Mouse (Mus musculus) limb, embryonic 11.5 days (tissue): ENCODE data around the gene Gm10964. TPM values are rescaled to one million over a fixed set of nuclear protein-coding genes. Genes with fewer than 3 reads are reported as not detected.

Experiments used
- ATAC-seq: fragments of 200-750 bp; cut with Nextera tagmentation; 2 replicates; pipeline ENCODE4 v1.8.0; 2017; ENCODE audit warnings: low read depth; ENCODE audit not compliant: insufficient number of reproducible peaks, low FRiP score, low TSS enrichment
- DNase-seq: peaks from one replicate; pipeline ENCODE4 v3.0.0-alpha.2; 2015; ENCODE audit warnings: low spot score
- H3K27ac ChIP-seq: fragments of 300-500 bp; sonication (generic); replicated peaks from 2 replicates; pipeline ENCODE4 v1.5.1; 2014; ENCODE audit warnings: low read depth, mild to moderate bottlenecking, low read length
- H3K27me3 ChIP-seq: fragments of 300-500 bp; sonication (generic); 2 replicates; pipeline ENCODE4 v1.6.1; 2014; ENCODE audit warnings: mild to moderate bottlenecking, low read length, mixed read lengths; ENCODE audit not compliant: control insufficient read depth, insufficient read depth
- H3K36me3 ChIP-seq: fragments of 300-500 bp; sonication (generic); 2 replicates; pipeline ENCODE4 v1.6.1; 2014; ENCODE audit warnings: mild to moderate bottlenecking, low read length, moderate library complexity, mixed read lengths; ENCODE audit not compliant: control insufficient read depth, insufficient read depth
- H3K4me1 ChIP-seq: fragments of 300-500 bp; sonication (generic); 2 replicates; pipeline ENCODE4 v1.6.1; 2014; ENCODE audit warnings: low read length, mixed read lengths; ENCODE audit not compliant: control insufficient read depth, insufficient read depth
- H3K4me2 ChIP-seq: fragments of 300-500 bp; sonication (generic); 2 replicates; pipeline ENCODE4 v1.6.1; 2014; ENCODE audit warnings: low read depth, mild to moderate bottlenecking, moderate library complexity; ENCODE audit not compliant: severe bottlenecking
- H3K4me3 ChIP-seq: fragments of 300-500 bp; sonication (generic); 2 replicates; pipeline ENCODE4 v1.5.1; 2014; ENCODE audit warnings: low read depth, low read length
- H3K9ac ChIP-seq: fragments of 300-500 bp; sonication (generic); 2 replicates; pipeline ENCODE4 v1.6.1; 2014; ENCODE audit warnings: mild to moderate bottlenecking, low read length
- H3K9me3 ChIP-seq: fragments of 300-500 bp; sonication (generic); 2 replicates; pipeline ENCODE4 v1.6.1; 2016; ENCODE audit warnings: low read length; ENCODE audit not compliant: control insufficient read depth
- WGBS: fragments of 180-500 bp; shearing (Covaris S2); extraction: QIAGEN DNeasy Blood & Tissue Kit; methylation state at CpG from one replicate; pipeline ENCODE4 v1.1.7; 2014; 5-methylcytosine and 5-hydroxymethylcytosine counted together
- polyA plus RNA-seq: library from polyadenylated mRNA; unstranded; fragments of >200 nt; fragmentation: Nextera tagmentation; extraction: Ambion mirVana; gene quantifications from 2 replicates; pipeline ENCODE4 v1.2.1, GENCODE M21; 2014

Gm10964 gene
- not detected in 2 replicates for polyA plus RNA-seq

- Histone ChIP-seq H3K4me3 (peak within 1 kb of the TSS; percentile 33; the same call in 1 of the 2 replicates), H3K9me3 (no peaks in the 10 kb centered on the region), H3K27me3 (no peaks in the 10 kb centered on the region), H3K36me3 (peaks cover 5% of the 10 kb centered on the region), H3K27ac (peak within 1 kb of the TSS; percentile 97), H3K4me1 (peaks cover 34% of the 10 kb centered on the region), H3K9ac (peak within 1 kb of the TSS; percentile 60), H3K4me2 (peak within 1 kb of the TSS; percentile 70)
- DNase-seq, result no peak
- no peak for ATAC-seq
- WGBS, result 92% methylated on average over 1 of the region's 1 CpGs
Observed at GRCm38 (mm10) chr3:103739329-103739728, at the start of gene Gm10964. Gene Gm10964, plus strand, starts transcription at chr3:103739366.

- DNase-seq (no peak), ATAC-seq (no peak)
- WGBS, result 82% methylated on average over 3 of the region's 3 CpGs
- H3K9me3 ChIP-seq, result no peaks in the 10 kb centered on the region
- H3K36me3 ChIP-seq, result no peaks in the 10 kb centered on the region
- no peak overlapping the region for H3K4me3 ChIP-seq
- no peak overlapping the region for H3K9ac ChIP-seq
- H3K4me1 ChIP-seq, result no peaks in the 10 kb centered on the region
- H3K27me3 ChIP-seq, result no peaks in the 10 kb centered on the region
- H3K4me2 ChIP-seq, result no peak overlapping the region
- H3K27ac ChIP-seq, result no peak overlapping the region
Observed at GRCm38 (mm10) chr3:103690506-103690905, 48.7 kb upstream of the Gm10964 start.

GRCm38 (mm10) chr3:103695556-103695955, 43.6 kb upstream of the Gm10964 start:
- H3K4me1 ChIP-seq, result no peaks in the 10 kb centered on the region
- H3K27ac ChIP-seq, result no peak overlapping the region
- H3K27me3 ChIP-seq, result no peaks in the 10 kb centered on the region
- DNase-seq (no peak), ATAC-seq (no peak)
- no peak overlapping the region for H3K4me2 ChIP-seq
- H3K9me3 ChIP-seq, result no peaks in the 10 kb centered on the region
- 65% methylated on average over 3 of the region's 3 CpGs for WGBS
- H3K9ac ChIP-seq, result no peak overlapping the region
- H3K4me3 ChIP-seq, result no peak overlapping the region
- no peaks in the 10 kb centered on the region for H3K36me3 ChIP-seq

- H3K9me3 ChIP-seq, result no peaks in the 10 kb centered on the region
- no peak overlapping the region for H3K4me2 ChIP-seq
- DNase-seq, result no peak
- H3K9ac ChIP-seq, result no peak overlapping the region
- H3K4me1 ChIP-seq, result no peaks in the 10 kb centered on the region
- WGBS, result 86% methylated on average over 1 of the region's 1 CpGs
- no peak overlapping the region for H3K27ac ChIP-seq
- H3K36me3 ChIP-seq, result no peaks in the 10 kb centered on the region
- no peaks in the 10 kb centered on the region for H3K27me3 ChIP-seq
- ATAC-seq, result no peak
- no peak overlapping the region for H3K4me3 ChIP-seq
Observed at GRCm38 (mm10) chr3:103696388-103696925, 42.7 kb upstream of the Gm10964 start.

- H3K36me3 ChIP-seq, result no peaks in the 10 kb centered on the region
- no peaks in the 10 kb centered on the region for H3K27me3 ChIP-seq
- DNase-seq (no peak), ATAC-seq (no peak)
- WGBS, result 73% methylated on average over 6 of the region's 6 CpGs
- H3K4me1 ChIP-seq, result no peaks in the 10 kb centered on the region
- no peak overlapping the region for H3K4me3 ChIP-seq
- no peak overlapping the region for H3K27ac ChIP-seq
- no peaks in the 10 kb centered on the region for H3K9me3 ChIP-seq
- no peak overlapping the region for H3K4me2 ChIP-seq
- no peak overlapping the region for H3K9ac ChIP-seq
Observed at GRCm38 (mm10) chr3:103704661-103705060, 34.5 kb upstream of the Gm10964 start.

- 92% methylated on average over 12 of the region's 12 CpGs for WGBS
- no peak overlapping the region for H3K4me2 ChIP-seq
- ATAC-seq, result no peak
- no peaks in the 10 kb centered on the region for H3K9me3 ChIP-seq
- H3K4me1 ChIP-seq, result no peaks in the 10 kb centered on the region
- no peak overlapping the region for H3K9ac ChIP-seq
- no peaks in the 10 kb centered on the region for H3K27me3 ChIP-seq
- H3K4me3 ChIP-seq, result no peak overlapping the region
- H3K36me3 ChIP-seq, result no peaks in the 10 kb centered on the region
- no peak for DNase-seq
- no peak overlapping the region for H3K27ac ChIP-seq
Observed at GRCm38 (mm10) chr3:103705426-103705825, 33.7 kb upstream of the Gm10964 start.

- Histone ChIP-seq H3K4me1 (no peaks in the 10 kb centered on the region), H3K27me3 (no peaks in the 10 kb centered on the region), H3K9ac (no peak overlapping the region), H3K27ac (no peak overlapping the region), H3K9me3 (no peaks in the 10 kb centered on the region), H3K36me3 (no peaks in the 10 kb centered on the region), H3K4me3 (no peak overlapping the region), H3K4me2 (no peak overlapping the region)
- DNase-seq, result no peak
- no peak for ATAC-seq
- WGBS, result 90% methylated on average over 5 of the region's 5 CpGs
Observed at GRCm38 (mm10) chr3:103709470-103710040, 29.6 kb upstream of the Gm10964 start.

- Histone ChIP-seq H3K4me1 (peaks cover 7% of the 10 kb centered on the region; the same call in 1 of the 2 replicates), H3K9me3 (no peaks in the 10 kb centered on the region), H3K27me3 (no peaks in the 10 kb centered on the region), H3K36me3 (no peaks in the 10 kb centered on the region), H3K4me2 (no peak overlapping the region), H3K9ac (no peak overlapping the region), H3K27ac (no peak overlapping the region), H3K4me3 (no peak overlapping the region)
- peak; percentile 33 for DNase-seq
- 87% methylated on average over 4 of the region's 4 CpGs for WGBS
- ATAC-seq, result no peak
Observed at GRCm38 (mm10) chr3:103712196-103712595, 27.0 kb upstream of the Gm10964 start.
